Mouse (Mus musculus) ES-E14 (cell line): ENCODE results near the gene Rbmxl1.

Source experiments
- CHD2 ChIP-seq: IDR thresholded peaks from 2 replicates; pipeline ENCODE4 v1.6.1; 2014; ENCODE audit warnings: mild to moderate bottlenecking, low read depth, low read length, inconsistent platforms
- MAFK ChIP-seq: IDR thresholded peaks from 2 replicates; pipeline ENCODE4 v1.6.1; 2014; ENCODE audit warnings: mild to moderate bottlenecking, low read depth, low read length, inconsistent platforms; ENCODE audit not compliant: insufficient read depth
- ZNF384 ChIP-seq: IDR thresholded peaks from 2 replicates; pipeline ENCODE4 v1.6.1; 2012; ENCODE audit warnings: low read depth, low read length, inconsistent platforms

GRCm38 (mm10) chr8:78489733-78490132 lies 19.0 kb downstream of the Rbmxl1 start:
- TF ChIP-seq ZNF384 (no peak), CHD2 (no peak), MAFK (0 out of 2 replicates have a peak, but pooled peaks have one; percentile 55)
